Mouse (Mus musculus) Patski (cell line): ENCODE results near the gene Bcl7a. TPM values are rescaled to one million over a fixed set of nuclear protein-coding genes. Genes with fewer than 3 reads are reported as not detected.

ENCODE experiments used
- ATAC-seq: fragments of 100-300 bp; one replicate; pipeline ENCODE4 v1.8.0; 2021
- CTCF ChIA-PET: fragments of 350-600 bp; sonication (Branson Sonifier 250); formaldehyde crosslinking; loops from one replicate; lab custom pipeline; 2022; ENCODE audit warnings: inconsistent platforms; lab: Charles Lee
- POLR2A ChIA-PET: fragments of 350-600 bp; sonication (Branson Sonifier 250); formaldehyde crosslinking; loops from one replicate; lab custom pipeline; 2022; ENCODE audit warnings: antibody characterized with exemption, inconsistent platforms; lab: Charles Lee
- DNase-seq: peaks from one replicate; pipeline ENCODE4 v3.0.0-alpha.2; 2011; ENCODE audit warnings: low read depth, low spot score
- H3K27me3 ChIP-seq: fragments of 371-371 bp; one replicate; pipeline ENCODE4 v1.5.1; 2021
- CTCF ChIP-seq: fragments of 100-300 bp; IDR thresholded peaks from one replicate; pipeline ENCODE4 v1.5.1; 2021
- in situ Hi-C: fragments of 300-500 bp; cut with MboI; formaldehyde crosslinking; loops from 3 replicates; pipeline ENCODE4 v1.11.1; 2018; ENCODE audit warnings: low pct_unique_long_range_greater_than_20kb, mixed read lengths
- polyA plus RNA-seq: library from polyadenylated mRNA; unstranded; gene quantifications from one replicate; pipeline ENCODE4 v1.2.3, GENCODE M21; 2021

The Bcl7a gene
- polyA plus RNA-seq, 1 experiment from 2014 or later, result 19.3 TPM

GRCm38 (mm10) chr5:123412193-123412592, 68.6 kb downstream of the Bcl7a start:
- TF ChIP-seq CTCF, result no peak
- H3K27me3 ChIP-seq, result no peaks in the 10 kb centered on the region
- ChIA-PET POLR2A (no interaction called here), CTCF (interaction anchor here (1.4 to 2.4 kb wide), 4 partner anchors 11 to 43 kb away, joined by 3 to 8 read pairs (median 4); no protein-coding TSS in a partner anchor)
- ATAC-seq, result no peak
- in situ Hi-C loops, result no loop called here
- DNase-seq, result no peak

- no peak for TF ChIP-seq CTCF
- H3K27me3 ChIP-seq, result no peaks in the 10 kb centered on the region
- ChIA-PET POLR2A (no interaction called here), CTCF (interaction anchor here (0.9 to 1.5 kb wide), 3 partner anchors 10 to 23 kb away, joined by 3 to 4 read pairs (median 3); no protein-coding TSS in a partner anchor)
- in situ Hi-C loops, result no loop called here
- no peak for DNase-seq
- no peak for ATAC-seq
Measured at GRCm38 (mm10) chr5:123413866-123414363, 70.3 kb downstream of the Bcl7a start.

- POLR2A ChIA-PET, result interaction anchor here (1.8 kb wide), 1 partner anchor 8 kb away, joined by 4 read pairs; no protein-coding TSS in a partner anchor
- ATAC-seq (no peak), DNase-seq (no peak)
- no peaks in the 10 kb centered on the region for H3K27me3 ChIP-seq
- no peak for TF ChIP-seq CTCF
- CTCF ChIA-PET, result interaction anchor here (1.2 kb wide), 1 partner anchor 17 kb away, joined by 3 read pairs; no protein-coding TSS in a partner anchor
- in situ Hi-C loops, result no loop called here
Measured at GRCm38 (mm10) chr5:123416149-123416548, 72.5 kb downstream of the Bcl7a start.

- CTCF ChIA-PET, result interaction anchor here (0.9 kb wide), 1 partner anchor 20 kb away, joined by 3 read pairs; no protein-coding TSS in a partner anchor
- in situ Hi-C loops, result no loop called here
- no peaks in the 10 kb centered on the region for H3K27me3 ChIP-seq
- DNase-seq, result peak; percentile 50
- TF ChIP-seq CTCF, result no peak
- POLR2A ChIA-PET, result interaction anchor here (0.6 to 1.8 kb wide), 2 partner anchors 9 to 15 kb away, joined by 3 to 4 read pairs; no protein-coding TSS in a partner anchor
- ATAC-seq, result peak; percentile 39
Measured at GRCm38 (mm10) chr5:123416566-123417518, 73.2 kb downstream of the Bcl7a start.

GRCm38 (mm10) chr5:123423885-123424284, 80.3 kb downstream of the Bcl7a start:
- CTCF ChIA-PET, result interaction anchor here (1.0 to 1.2 kb wide), 2 partner anchors 10 to 12 kb away, joined by 3 read pairs; no protein-coding TSS in a partner anchor
- ATAC-seq (no peak), DNase-seq (no peak)
- in situ Hi-C loops, result no loop called here
- TF ChIP-seq CTCF, result no peak
- no peaks in the 10 kb centered on the region for H3K27me3 ChIP-seq
- POLR2A ChIA-PET, result no interaction called here

Other genes starting within 250 kb of the Bcl7a start
- gene Rhof, start 211.1 kb upstream of the Bcl7a start, polyA plus RNA-seq, result 0.33 TPM
- 8.1 TPM for gene Setd1b, start 201.6 kb upstream of the Bcl7a start, polyA plus RNA-seq
- 59.3 TPM for gene Psmd9, start 174.4 kb upstream of the Bcl7a start, polyA plus RNA-seq
- not detected for gene Hpd, start 161.1 kb upstream of the Bcl7a start, polyA plus RNA-seq
- gene Wdr66, start 91.7 kb upstream of the Bcl7a start, polyA plus RNA-seq, result 0.14 TPM
- gene Mlxip, start 51.0 kb downstream of the Bcl7a start, polyA plus RNA-seq, result 20.1 TPM
- gene Lrrc43, start 145.5 kb downstream of the Bcl7a start, polyA plus RNA-seq, result not detected
- not detected for gene Il31, start 145.7 kb downstream of the Bcl7a start, polyA plus RNA-seq
- gene B3gnt4, start 166.6 kb downstream of the Bcl7a start, polyA plus RNA-seq, result 0.22 TPM
- 58.4 TPM for gene Diablo, start 180.3 kb downstream of the Bcl7a start, polyA plus RNA-seq
- gene Gm49027, start 181.7 kb downstream of the Bcl7a start, polyA plus RNA-seq, result 0.37 TPM
- gene Vps33a, start 229.2 kb downstream of the Bcl7a start, polyA plus RNA-seq, result 30.9 TPM